Mouse (Mus musculus) neural tube, embryonic 12.5 days (tissue): ENCODE data around the gene Tmem144. TPM values are rescaled to one million over a fixed set of nuclear protein-coding genes. Genes with fewer than 3 reads are reported as not detected.
"Not testable (repeated sequence)": the region's sequence is repeated elsewhere in the genome, so short reads cannot be mapped to it uniquely, and the experiment has no call there.

ENCODE experiments used
- ATAC-seq: fragments of 200-750 bp; cut with Nextera tagmentation; 2 replicates; pipeline ENCODE4 v1.8.0; 2017; ENCODE audit warnings: low read depth, mild to moderate bottlenecking, moderate TSS enrichment, moderate library complexity; ENCODE audit not compliant: low FRiP score
- H3K27ac ChIP-seq: fragments of 300-500 bp; sonication (generic); 2 replicates; pipeline ENCODE4 v1.5.1; 2016
- H3K27me3 ChIP-seq: fragments of 300-500 bp; sonication (generic); replicated peaks from 2 replicates; pipeline ENCODE4 v1.6.1; 2016; ENCODE audit warnings: mild to moderate bottlenecking
- H3K36me3 ChIP-seq: fragments of 300-500 bp; sonication (generic); 2 replicates; pipeline ENCODE4 v1.6.1; 2016; ENCODE audit warnings: mild to moderate bottlenecking
- H3K4me1 ChIP-seq: fragments of 300-500 bp; sonication (generic); 2 replicates; pipeline ENCODE4 v1.6.1; 2016
- H3K4me2 ChIP-seq: fragments of 300-500 bp; sonication (generic); replicated peaks from 2 replicates; pipeline ENCODE4 v1.6.1; 2016; ENCODE audit warnings: mild to moderate bottlenecking
- H3K4me3 ChIP-seq: fragments of 300-500 bp; sonication (generic); 2 replicates; pipeline ENCODE4 v1.5.1; 2016
- H3K9ac ChIP-seq: fragments of 300-500 bp; sonication (generic); 2 replicates; pipeline ENCODE4 v1.6.1; 2016; ENCODE audit warnings: mild to moderate bottlenecking
- H3K9me3 ChIP-seq: fragments of 300-500 bp; sonication (generic); 2 replicates; pipeline ENCODE4 v1.6.1; 2016; ENCODE audit warnings: mild to moderate bottlenecking
- WGBS: fragments of 180-500 bp; shearing (Covaris S2); methylation state at CpG from one replicate; pipeline ENCODE4 v1.1.7; 2016; 5-methylcytosine and 5-hydroxymethylcytosine counted together
- polyA plus RNA-seq: library from polyadenylated mRNA; unstranded; fragments of >200 nt; fragmentation: Nextera tagmentation; extraction: Ambion mirVana; gene quantifications from 2 replicates; pipeline ENCODE4 v1.2.1, GENCODE M21; 2016

Tmem144 gene
- polyA plus RNA-seq, 1 experiment from 2014 or later, result 2.4 TPM

DNA sequence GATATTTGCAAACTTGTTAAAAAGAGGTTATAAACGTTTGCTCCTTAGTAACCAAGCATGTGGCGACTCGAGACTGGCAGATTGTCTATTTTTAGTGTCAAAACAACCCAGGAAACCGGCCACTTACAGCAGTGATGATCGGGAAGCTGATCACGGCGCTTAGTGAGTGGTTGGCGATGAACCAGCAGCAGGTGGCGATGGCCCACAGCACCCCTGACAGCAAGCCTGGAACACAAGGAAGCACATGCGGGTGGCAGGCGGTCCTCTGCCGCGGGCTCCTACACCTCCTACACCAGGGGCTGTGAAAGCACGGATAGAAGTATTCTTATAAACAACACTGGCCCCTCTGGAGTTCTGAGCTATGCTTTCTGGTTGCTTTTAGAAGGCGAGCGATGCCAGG is 31.4 kb downstream of the Tmem144 start:
- no peak overlapping the region for H3K4me3 ChIP-seq
- ATAC-seq, result no peak
- no peaks in the 10 kb centered on the region; the same call in 1 of the 2 replicates for H3K4me1 ChIP-seq
- H3K4me2 ChIP-seq, result no peak overlapping the region
- H3K27me3 ChIP-seq, result no peaks in the 10 kb centered on the region
- no peaks in the 10 kb centered on the region for H3K36me3 ChIP-seq
- no peak overlapping the region for H3K27ac ChIP-seq
- H3K9ac ChIP-seq, result no peak overlapping the region
- WGBS, result 91% methylated on average over 16 of the region's 16 CpGs
- H3K9me3 ChIP-seq, result no peaks in the 10 kb centered on the region

DNA sequence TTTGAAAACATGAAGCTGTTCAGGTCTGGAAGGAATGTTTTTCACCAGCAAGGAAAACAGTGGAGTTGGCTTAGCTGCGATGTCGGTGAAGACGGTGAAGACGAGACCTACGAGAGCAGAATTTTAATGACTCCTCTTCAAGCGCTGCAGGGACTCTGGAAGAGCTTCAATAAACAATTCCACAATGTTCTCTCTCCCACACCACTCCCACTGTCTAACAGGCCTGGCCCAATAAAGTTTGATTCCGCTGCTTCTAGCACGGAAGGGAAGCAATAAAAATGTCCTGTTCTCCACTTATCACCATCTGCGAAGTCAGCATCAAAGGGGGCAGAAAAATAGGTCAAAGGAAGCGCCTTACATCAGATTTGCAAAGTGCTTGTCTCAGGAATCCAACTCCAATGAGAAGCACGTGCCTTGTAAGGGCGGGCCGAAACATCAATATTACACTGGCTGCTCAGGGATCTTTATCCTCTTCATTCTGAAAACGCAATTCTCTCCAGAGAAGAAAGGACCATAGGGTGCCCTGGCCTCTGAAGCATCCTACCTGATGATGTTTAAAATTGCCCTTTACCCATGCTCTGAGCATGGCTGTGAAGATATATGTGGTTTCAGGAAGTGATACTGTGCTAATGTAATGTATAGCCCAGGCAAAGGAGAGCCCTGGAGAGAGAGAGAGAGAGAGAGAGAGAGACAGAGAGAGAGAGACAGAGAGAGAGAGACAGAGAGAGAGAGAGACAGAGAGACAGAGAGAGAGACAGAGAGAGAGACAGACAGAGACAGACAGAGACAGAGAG is 34.2 kb downstream of the Tmem144 start:
- Histone ChIP-seq H3K9ac (no peak overlapping the region), H3K27me3 (no peaks in the 10 kb centered on the region), H3K4me1 (no peaks in the 10 kb centered on the region; the same call in 1 of the 2 replicates), H3K4me2 (peak overlapping the region; percentile 42), H3K27ac (no peak overlapping the region), H3K9me3 (no peaks in the 10 kb centered on the region), H3K36me3 (no peaks in the 10 kb centered on the region), H3K4me3 (no peak overlapping the region)
- peak; percentile 69 for ATAC-seq
- WGBS, result 9% methylated on average over 14 of the region's 14 CpGs

DNA sequence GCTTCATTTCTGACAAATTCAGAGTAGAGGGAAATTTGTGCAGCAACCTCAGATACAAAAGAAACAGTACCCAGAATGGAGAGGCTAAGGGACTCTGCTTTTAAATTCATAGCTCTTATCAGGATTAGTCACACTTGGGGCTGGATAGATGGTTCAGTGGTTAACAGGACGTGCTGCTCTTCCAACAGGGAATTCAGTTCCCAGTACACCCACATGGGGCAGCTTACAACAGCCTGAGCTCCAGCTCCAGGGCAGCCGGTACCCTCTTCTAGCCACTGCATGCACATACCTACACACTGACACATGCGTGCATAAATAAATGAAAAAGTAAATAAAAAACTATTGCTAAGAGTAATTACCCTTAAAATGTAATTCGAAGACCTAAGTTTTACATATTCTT is 36.3 kb downstream of the Tmem144 start:
- Histone ChIP-seq H3K4me1 (no peaks in the 10 kb centered on the region; the same call in 1 of the 2 replicates), H3K27me3 (no peaks in the 10 kb centered on the region), H3K4me2 (no peak overlapping the region), H3K27ac (no peak overlapping the region), H3K9ac (no peak overlapping the region), H3K36me3 (no peaks in the 10 kb centered on the region), H3K9me3 (no peaks in the 10 kb centered on the region), H3K4me3 (no peak overlapping the region)
- no peak for ATAC-seq
- 71% methylated on average over 4 of the region's 4 CpGs for WGBS

DNA sequence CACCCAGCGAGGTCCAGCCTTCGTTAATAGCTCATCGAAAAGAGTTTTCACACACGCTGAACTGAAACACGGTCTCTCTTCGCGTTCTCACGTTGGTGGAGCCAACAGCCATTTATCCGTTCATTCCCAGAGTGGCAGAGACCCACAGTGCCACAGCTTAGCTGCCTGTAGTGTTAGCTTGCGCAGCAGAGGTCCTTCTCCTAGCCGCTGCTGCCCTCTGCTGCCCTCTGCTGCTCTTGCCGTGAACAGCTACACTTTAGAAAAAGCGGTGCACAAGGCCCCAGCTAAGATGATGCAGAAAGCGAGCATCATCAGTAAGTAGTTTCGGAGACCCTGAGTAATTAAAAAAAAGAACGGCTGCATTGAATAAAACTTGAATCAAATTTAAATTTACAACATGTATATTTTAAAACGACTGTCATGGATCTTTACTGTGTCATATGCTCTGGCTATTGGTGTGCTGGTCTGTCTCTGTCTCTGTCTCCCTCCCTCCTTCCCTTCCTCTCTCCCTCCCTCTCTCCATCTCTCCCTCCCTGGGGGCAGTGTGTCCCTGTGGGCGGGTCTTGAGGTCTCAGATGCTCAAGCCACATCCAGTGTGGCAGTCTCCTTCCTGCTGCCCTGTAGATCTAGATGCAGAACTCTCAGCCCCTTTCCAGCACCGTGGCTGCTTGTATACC is 38.6 kb downstream of the Tmem144 start:
- Histone ChIP-seq H3K9me3 (no peaks in the 10 kb centered on the region), H3K4me2 (no peak overlapping the region; the same call in 1 of the 2 replicates), H3K27ac (no peak overlapping the region), H3K27me3 (no peaks in the 10 kb centered on the region), H3K9ac (no peak overlapping the region), H3K4me3 (no peak overlapping the region), H3K4me1 (no peaks in the 10 kb centered on the region; the same call in 1 of the 2 replicates), H3K36me3 (no peaks in the 10 kb centered on the region)
- ATAC-seq, result peak; percentile 59
- WGBS, result 32% methylated on average over 19 of the region's 19 CpGs

DNA sequence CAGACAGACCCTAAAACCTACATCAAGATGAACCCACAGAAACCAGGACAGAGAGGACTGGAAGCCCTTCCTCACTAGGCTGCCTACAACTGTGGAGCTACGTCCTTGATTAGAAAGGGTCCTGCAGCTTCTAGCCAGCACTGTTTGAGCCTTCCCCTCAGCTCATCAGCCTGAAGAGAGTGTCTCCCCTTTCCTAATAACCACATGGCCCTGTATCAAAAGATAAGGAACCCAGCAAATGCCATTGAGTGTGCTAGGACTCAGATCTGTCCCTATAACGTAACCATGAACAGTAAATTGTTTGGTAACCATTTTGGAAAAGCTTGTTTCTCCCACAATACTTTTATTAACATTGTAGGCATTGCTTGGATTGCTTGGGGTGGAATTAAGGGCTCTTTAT is 40.5 kb downstream of the Tmem144 start:
- Histone ChIP-seq H3K4me3 (no peak overlapping the region), H3K9me3 (no peaks in the 10 kb centered on the region), H3K27ac (no peak overlapping the region), H3K9ac (no peak overlapping the region), H3K36me3 (no peaks in the 10 kb centered on the region), H3K4me2 (no peak overlapping the region), H3K4me1 (no peaks in the 10 kb centered on the region), H3K27me3 (no peaks in the 10 kb centered on the region)
- WGBS, result 87% methylated on average over 2 of the region's 2 CpGs
- no peak for ATAC-seq

DNA sequence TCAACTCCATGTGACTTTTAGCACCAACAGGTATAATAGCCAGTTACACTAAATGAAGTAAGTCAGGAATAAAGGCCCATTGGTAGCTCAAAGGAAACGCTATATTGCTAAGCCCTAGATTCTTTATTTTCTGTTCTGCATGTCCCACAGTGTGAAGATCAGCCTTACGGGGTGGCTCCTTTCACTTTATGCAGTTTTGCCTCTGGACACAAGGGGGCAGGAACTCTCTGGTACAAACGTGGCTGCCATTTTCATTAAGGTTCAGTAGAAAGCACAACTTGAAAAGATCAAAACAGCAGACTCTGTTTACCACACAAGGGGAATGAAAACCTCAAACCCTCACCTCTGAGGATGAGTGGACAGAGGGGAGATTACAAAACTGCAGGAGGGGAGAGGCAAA is 40.9 kb downstream of the Tmem144 start:
- no peaks in the 10 kb centered on the region for H3K4me1 ChIP-seq
- WGBS, result 54% methylated on average over 3 of the region's 3 CpGs
- H3K27ac ChIP-seq, result no peak overlapping the region
- no peaks in the 10 kb centered on the region for H3K9me3 ChIP-seq
- no peak overlapping the region for H3K4me2 ChIP-seq
- no peak overlapping the region for H3K9ac ChIP-seq
- H3K27me3 ChIP-seq, result no peaks in the 10 kb centered on the region
- no peak for ATAC-seq
- H3K4me3 ChIP-seq, result no peak overlapping the region
- no peaks in the 10 kb centered on the region for H3K36me3 ChIP-seq

DNA sequence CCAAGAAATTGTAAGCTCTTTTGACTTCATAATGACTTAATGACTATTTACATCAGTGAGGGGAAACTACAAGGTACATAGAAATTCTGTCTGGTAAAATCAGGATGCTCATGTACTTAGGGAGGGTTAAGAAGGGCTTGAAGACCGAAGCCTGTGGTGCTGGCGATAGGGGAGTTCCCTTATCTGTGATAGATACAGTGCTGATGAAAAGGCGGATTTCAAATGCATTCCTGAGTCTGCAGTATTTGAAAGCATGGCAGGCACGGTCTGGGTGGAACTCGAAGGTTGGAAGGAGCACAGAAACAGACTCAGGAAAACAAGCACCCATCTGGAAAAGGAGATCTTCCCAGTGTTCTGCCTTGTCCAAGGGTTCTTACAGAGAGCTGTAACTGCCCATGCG is 42.0 kb downstream of the Tmem144 start:
- WGBS, result 78% methylated on average over 6 of the region's 6 CpGs
- no peak overlapping the region for H3K4me3 ChIP-seq
- H3K9ac ChIP-seq, result no peak overlapping the region
- H3K9me3 ChIP-seq, result no peaks in the 10 kb centered on the region
- H3K27ac ChIP-seq, result no peak overlapping the region
- no peaks in the 10 kb centered on the region for H3K36me3 ChIP-seq
- no peaks in the 10 kb centered on the region for H3K4me1 ChIP-seq
- no peaks in the 10 kb centered on the region for H3K27me3 ChIP-seq
- ATAC-seq, result no peak
- H3K4me2 ChIP-seq, result no peak overlapping the region

DNA sequence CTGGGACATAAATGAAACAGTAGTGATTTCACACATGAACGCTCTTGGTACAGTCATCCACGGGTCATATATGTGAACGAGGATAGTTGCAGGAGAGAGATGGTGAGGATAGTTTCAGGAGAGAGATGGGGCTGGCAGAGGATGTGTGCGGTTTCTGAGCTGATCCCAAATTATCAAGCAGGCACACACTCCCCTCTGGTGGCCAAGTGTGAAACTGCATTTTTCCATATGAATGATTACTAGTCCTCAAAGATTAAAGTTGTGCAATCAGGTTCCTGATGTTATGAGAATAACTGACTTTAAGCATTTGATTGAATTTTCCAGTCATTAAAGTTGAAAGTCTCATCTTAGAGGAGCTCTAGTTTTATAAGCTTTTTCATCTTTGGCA is 43.4 kb downstream of the Tmem144 start:
- WGBS, result 14% methylated on average over 4 of the region's 4 CpGs
- Histone ChIP-seq H3K27me3 (no peaks in the 10 kb centered on the region), H3K4me2 (no peak overlapping the region), H3K27ac (no peak overlapping the region), H3K4me1 (no peaks in the 10 kb centered on the region), H3K9me3 (no peaks in the 10 kb centered on the region), H3K4me3 (no peak overlapping the region), H3K9ac (no peak overlapping the region), H3K36me3 (no peaks in the 10 kb centered on the region)
- ATAC-seq, result peak; percentile 87

DNA sequence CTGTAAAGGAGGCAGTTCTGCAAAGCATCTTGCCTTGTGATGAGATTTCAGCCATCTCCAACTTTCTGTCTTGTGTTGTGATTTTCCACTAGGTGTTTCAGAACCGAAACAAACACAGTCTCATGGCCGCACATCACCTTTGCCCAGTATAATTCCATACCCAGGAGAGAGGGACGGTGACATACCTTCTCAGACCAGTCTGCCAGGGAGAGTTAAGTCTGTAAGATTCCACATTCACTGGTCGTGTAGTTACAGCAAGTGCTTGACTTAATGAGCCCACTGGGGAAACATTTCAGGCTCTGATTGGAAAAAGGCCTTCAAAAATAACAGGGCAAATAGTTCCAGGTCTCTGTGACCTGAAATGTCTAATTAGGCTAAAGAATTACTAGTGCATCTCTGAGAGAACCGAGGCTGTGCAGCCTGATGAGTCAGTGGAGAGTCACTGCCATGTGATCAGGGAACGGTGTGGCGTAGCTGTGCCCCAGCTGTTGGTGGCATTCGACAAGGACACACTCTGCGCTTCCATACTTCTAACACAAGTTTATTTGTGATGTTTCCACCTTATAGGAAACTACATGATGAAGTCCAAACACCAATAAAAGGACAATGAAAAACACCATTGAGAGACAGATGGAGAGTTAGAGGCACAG is 43.9 kb downstream of the Tmem144 start:
- H3K27me3 ChIP-seq, result no peaks in the 10 kb centered on the region
- H3K27ac ChIP-seq, result no peak overlapping the region
- no peaks in the 10 kb centered on the region for H3K36me3 ChIP-seq
- no peak overlapping the region for H3K4me3 ChIP-seq
- ATAC-seq, result peak; percentile 70; the same call in 1 of the 2 replicates
- no peak overlapping the region for H3K4me2 ChIP-seq
- H3K9me3 ChIP-seq, result no peaks in the 10 kb centered on the region
- no peaks in the 10 kb centered on the region for H3K4me1 ChIP-seq
- WGBS, result 76% methylated on average over 9 of the region's 9 CpGs
- no peak overlapping the region for H3K9ac ChIP-seq

DNA sequence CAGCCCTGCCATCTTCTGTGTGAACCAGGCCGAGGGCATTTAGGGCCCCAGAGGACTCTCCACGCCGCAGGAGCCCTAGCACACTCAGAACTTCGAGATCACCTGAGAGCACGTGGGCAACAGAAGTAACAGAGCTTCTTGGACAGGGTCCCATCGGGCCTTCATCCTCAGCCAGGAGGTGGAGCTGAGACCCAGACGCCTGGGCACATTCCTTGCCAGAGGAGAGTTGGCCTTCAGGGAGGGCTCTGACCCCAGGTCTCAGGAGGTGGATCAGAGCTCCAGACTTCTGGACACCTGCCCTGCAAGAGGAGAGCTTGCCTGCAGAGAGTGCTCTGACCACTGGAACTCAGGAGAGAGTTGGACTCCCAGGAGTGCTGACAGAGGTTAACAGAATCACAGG is 51.8 kb downstream of the Tmem144 start:
- not testable (repeated sequence) for H3K4me3 ChIP-seq, H3K9ac ChIP-seq, H3K9me3 ChIP-seq, H3K4me1 ChIP-seq, H3K27me3 ChIP-seq, H3K4me2 ChIP-seq, ATAC-seq, H3K27ac ChIP-seq, H3K36me3 ChIP-seq
- WGBS, result 90% methylated on average over 7 of the region's 7 CpGs

DNA sequence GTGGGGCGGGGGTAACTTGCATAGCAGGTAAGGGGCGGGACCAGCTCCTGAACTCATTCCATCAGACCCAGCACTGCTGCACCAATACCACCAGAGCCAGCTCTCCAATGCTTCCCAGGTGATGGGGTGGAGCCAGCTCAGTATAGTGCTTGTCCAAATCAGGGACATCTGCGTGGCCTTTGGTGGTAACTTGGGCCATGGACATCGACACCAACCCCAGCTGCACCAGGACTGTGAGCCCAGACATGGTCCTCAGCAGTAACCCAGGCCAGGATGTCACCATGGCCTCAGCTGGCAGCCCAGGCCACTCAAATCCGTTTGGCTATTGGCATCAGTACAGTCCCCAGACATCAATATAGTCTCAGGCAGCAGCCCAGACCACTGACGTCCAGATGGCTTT is 60.3 kb downstream of the Tmem144 start:
- H3K27ac ChIP-seq, result no peak overlapping the region
- no peak overlapping the region for H3K9ac ChIP-seq
- H3K4me3 ChIP-seq, result no peak overlapping the region
- H3K9me3 ChIP-seq, result no peaks in the 10 kb centered on the region
- no peak for ATAC-seq
- 84% methylated on average over 6 of the region's 6 CpGs for WGBS
- no peaks in the 10 kb centered on the region for H3K4me1 ChIP-seq
- H3K27me3 ChIP-seq, result no peaks in the 10 kb centered on the region
- no peak overlapping the region for H3K4me2 ChIP-seq
- no peaks in the 10 kb centered on the region for H3K36me3 ChIP-seq

DNA sequence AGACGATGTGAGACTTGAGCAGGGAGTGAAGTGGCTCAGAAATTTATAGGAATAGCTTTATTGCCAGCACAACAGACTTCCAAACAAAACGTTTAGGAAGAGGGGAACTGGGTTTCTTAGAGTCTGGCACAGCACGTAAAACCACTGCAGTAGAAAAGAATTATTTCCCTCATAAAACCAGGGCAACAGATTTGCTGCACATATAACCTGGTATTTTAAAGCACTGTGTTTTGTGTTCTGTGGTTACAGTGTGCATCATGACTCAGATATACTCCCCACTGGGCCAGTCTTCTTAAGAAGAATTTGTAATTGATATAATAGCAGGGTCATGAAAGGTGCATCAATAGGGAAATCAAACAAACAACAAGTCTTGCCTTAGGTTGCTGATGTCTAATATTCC is 62.2 kb downstream of the Tmem144 start:
- no peak overlapping the region for H3K4me3 ChIP-seq
- H3K27ac ChIP-seq, result no peak overlapping the region
- no peaks in the 10 kb centered on the region for H3K27me3 ChIP-seq
- no peak overlapping the region for H3K9ac ChIP-seq
- H3K4me1 ChIP-seq, result no peaks in the 10 kb centered on the region
- WGBS, result 35% methylated on average over 3 of the region's 3 CpGs
- no peaks in the 10 kb centered on the region for H3K9me3 ChIP-seq
- H3K36me3 ChIP-seq, result no peaks in the 10 kb centered on the region
- ATAC-seq, result no peak
- no peak overlapping the region for H3K4me2 ChIP-seq
